37 mouse cellular contexts compared by ENCODE assay signal in genomic region chr2:65405407-65405806, GRCm38 (mm10). TPM values are rescaled to one million over a fixed set of nuclear protein-coding genes. Genes with fewer than 3 reads are reported as not detected.
"Had no signal": no experiment of that assay in that cellular context is flagged by ENCODE, and none has a peak within 500 bp of the region (broad histone marks: within the 10 kb centered on the region; RNA-seq: fewer than 3 reads in every experiment).

No protein-coding gene starts in this region.

- H3K36me3 ChIP-seq: limb, embryonic 10.5 days; limb, embryonic 12.5 days; limb, embryonic 13.5 days; limb, embryonic 15.5 days; liver, embryonic 12.5 days; liver, embryonic 13.5 days; liver, embryonic 15.5 days; lung, embryonic 15.5 days; midbrain, embryonic 10.5 days; midbrain, embryonic 12.5 days; midbrain, embryonic 13.5 days; midbrain, embryonic 15.5 days; neural tube, embryonic 12.5 days; neural tube, embryonic 13.5 days had no signal

- H3K4me1 ChIP-seq: limb, embryonic 12.5 days; limb, embryonic 13.5 days; limb, embryonic 15.5 days; liver, embryonic 12.5 days; liver, embryonic 13.5 days; liver, embryonic 15.5 days; lung, embryonic 15.5 days; midbrain, embryonic 10.5 days; midbrain, embryonic 12.5 days; midbrain, embryonic 13.5 days; midbrain, embryonic 15.5 days; neural tube, embryonic 12.5 days; neural tube, embryonic 13.5 days had no signal

- H3K4me2 ChIP-seq: limb, embryonic 12.5 days; limb, embryonic 13.5 days; limb, embryonic 15.5 days; liver, embryonic 11.5 days; liver, embryonic 12.5 days; liver, embryonic 13.5 days; liver, embryonic 15.5 days; lung, embryonic 14.5 days; lung, embryonic 15.5 days; midbrain, embryonic 11.5 days; midbrain, embryonic 12.5 days; midbrain, embryonic 13.5 days; midbrain, embryonic 15.5 days; neural tube, embryonic 12.5 days; neural tube, embryonic 13.5 days had no signal

- H3K27me3 ChIP-seq: limb, embryonic 12.5 days; limb, embryonic 13.5 days; limb, embryonic 15.5 days; liver, embryonic 12.5 days; liver, embryonic 13.5 days; liver, embryonic 15.5 days; lung, embryonic 15.5 days; midbrain, embryonic 12.5 days; midbrain, embryonic 13.5 days; midbrain, embryonic 15.5 days; neural tube, embryonic 12.5 days; neural tube, embryonic 13.5 days had no signal

- DNase-seq: left cerebral cortex, postnatal 4 days; liver; liver, embryonic 13.5 days; liver, postnatal 0 days; lung, adult 18-20 months; lung, adult 2 months; lung, embryonic 14.5 days; lung, postnatal 10 days; lung, postnatal 14 days; lung, postnatal 36 days; lung, postnatal 4 days; midbrain, embryonic 14.5 days had no signal

- H3K9me3 ChIP-seq: limb, embryonic 10.5 days; limb, embryonic 12.5 days; limb, embryonic 13.5 days; limb, embryonic 15.5 days; liver, embryonic 12.5 days; liver, embryonic 13.5 days; liver, embryonic 15.5 days; lung, embryonic 15.5 days; megakaryocyte, embryonic 14.5 days; midbrain, embryonic 10.5 days; midbrain, embryonic 12.5 days; midbrain, embryonic 13.5 days; midbrain, embryonic 15.5 days; neural tube, embryonic 12.5 days; neural tube, embryonic 13.5 days had no signal

- H3K9ac ChIP-seq: limb, embryonic 12.5 days; limb, embryonic 13.5 days; limb, embryonic 15.5 days; liver, embryonic 12.5 days; liver, embryonic 13.5 days; liver, embryonic 14.5 days; liver, embryonic 15.5 days; liver, postnatal 0 days; lung, embryonic 14.5 days; lung, embryonic 15.5 days; midbrain, embryonic 12.5 days; midbrain, embryonic 13.5 days; midbrain, embryonic 15.5 days; neural tube, embryonic 12.5 days; neural tube, embryonic 13.5 days had no signal

- H3K27ac ChIP-seq: limb, embryonic 10.5 days; limb, embryonic 12.5 days; limb, embryonic 13.5 days; limb, embryonic 15.5 days; liver, embryonic 12.5 days; liver, embryonic 13.5 days; liver, embryonic 14.5 days; liver, embryonic 15.5 days; lung, embryonic 15.5 days; macrophage; midbrain, embryonic 10.5 days; midbrain, embryonic 12.5 days; midbrain, embryonic 13.5 days; midbrain, embryonic 15.5 days; neural tube, embryonic 12.5 days; neural tube, embryonic 13.5 days had no signal

- ATAC-seq: liver, embryonic 12.5 days; liver, postnatal 0 days; lung, postnatal 0 days; midbrain, embryonic 13.5 days; midbrain, embryonic 15.5 days; midbrain, embryonic 16.5 days had no signal

- H3K4me3 ChIP-seq: limb, embryonic 10.5 days; limb, embryonic 12.5 days; limb, embryonic 13.5 days; limb, embryonic 15.5 days; liver, embryonic 12.5 days; liver, embryonic 13.5 days; liver, embryonic 15.5 days; lung, embryonic 15.5 days; megakaryocyte, embryonic 14.5 days; midbrain, embryonic 10.5 days; midbrain, embryonic 12.5 days; midbrain, embryonic 13.5 days; midbrain, embryonic 15.5 days; myocyte; neural tube, embryonic 12.5 days; neural tube, embryonic 13.5 days had no signal

RNA-seq across cellular contexts. Expression of gene Slc38a11, which starts 41.6 kb away (rescaled TPM):
- total RNA-seq: megakaryocyte-erythroid progenitor cell, adult 5-6 weeks; monocyte, adult 5-6 weeks had no signal
- polyA plus RNA-seq: limb, embryonic 10.5 days; liver, adult 2 months; liver, embryonic 11.5 days; liver, embryonic 12.5 days; liver, embryonic 13.5 days; liver, embryonic 14.5 days; liver, embryonic 15.5 days; lung, embryonic 14.5 days; lung, embryonic 16.5 days; macrophage; myocyte had no signal
